Mouse (Mus musculus): ENCODE measurements around the gene 1700025C18Rik.

1700025C18Rik gene

DNA sequence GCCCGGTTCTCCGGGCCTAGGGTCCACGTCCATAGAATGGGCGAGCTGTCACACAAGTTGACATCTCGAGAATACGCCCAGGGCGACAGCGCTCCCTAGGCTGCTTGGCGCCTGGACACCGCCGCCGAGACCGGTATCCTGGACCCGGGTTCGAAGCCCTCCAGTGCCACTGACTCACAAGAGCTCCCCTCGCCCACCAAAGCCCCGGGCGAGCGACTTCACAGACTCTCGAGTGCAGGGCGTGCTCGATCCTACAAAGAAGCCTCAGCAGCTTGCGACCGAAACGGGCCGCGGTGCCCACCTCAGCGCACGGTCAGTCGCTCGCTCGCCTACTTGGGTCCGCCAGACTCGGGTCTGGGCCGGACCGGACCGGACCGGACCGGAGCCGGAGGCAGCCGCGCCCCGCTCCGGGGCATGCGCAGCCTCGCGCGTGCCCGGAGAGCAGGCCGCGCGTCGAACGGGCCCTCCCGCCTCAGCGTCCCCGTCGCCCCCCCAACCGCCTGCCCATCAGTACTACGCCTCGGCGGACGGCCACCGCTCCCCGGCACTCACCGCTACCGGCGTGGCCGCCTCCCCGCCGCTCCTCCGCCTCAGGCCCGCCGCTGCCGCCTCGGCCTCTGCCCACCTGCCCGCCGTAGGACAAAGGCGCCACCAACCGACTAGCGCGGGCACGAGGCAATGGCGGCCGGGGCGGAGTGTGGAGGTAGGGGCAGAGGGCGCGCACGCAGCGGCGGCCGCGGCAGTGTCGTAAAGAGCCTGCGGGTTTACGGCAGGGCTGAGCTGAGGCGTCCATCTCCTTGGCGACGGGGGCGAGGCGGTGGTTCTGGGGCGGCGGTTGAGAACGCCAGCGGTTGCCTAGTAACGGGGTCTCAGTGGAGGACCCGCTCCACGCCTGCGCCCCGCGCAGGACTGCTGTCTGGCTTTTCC, 56.2 kb downstream of the 1700025C18Rik start, which contains the start of gene Ncoa5:
Gene Ncoa5 (minus strand): TSS at position 737 of the 927 bp plus-strand sequence.
- DNase-seq = peak; percentile 96

DNA sequence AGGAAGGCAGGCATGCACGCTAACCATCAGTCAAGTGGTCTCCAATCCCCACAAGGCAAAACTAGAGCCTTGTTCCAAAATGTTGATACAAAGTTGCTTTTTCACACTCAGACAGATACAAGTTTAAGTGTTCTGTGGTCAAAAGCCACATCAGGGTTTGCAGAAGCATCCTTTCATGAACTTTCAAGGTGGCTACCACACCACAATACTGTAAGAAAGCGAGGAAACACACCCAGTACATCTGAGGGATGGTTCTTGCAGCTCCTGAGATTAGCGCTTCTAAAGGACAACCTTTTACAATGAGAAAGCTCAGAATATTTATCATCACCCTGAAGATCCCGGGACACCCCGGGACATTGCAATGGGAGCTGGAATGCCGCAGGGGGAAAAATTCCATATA, 57.2 kb downstream of the 1700025C18Rik start:
- DNase-seq = no peak

DNA sequence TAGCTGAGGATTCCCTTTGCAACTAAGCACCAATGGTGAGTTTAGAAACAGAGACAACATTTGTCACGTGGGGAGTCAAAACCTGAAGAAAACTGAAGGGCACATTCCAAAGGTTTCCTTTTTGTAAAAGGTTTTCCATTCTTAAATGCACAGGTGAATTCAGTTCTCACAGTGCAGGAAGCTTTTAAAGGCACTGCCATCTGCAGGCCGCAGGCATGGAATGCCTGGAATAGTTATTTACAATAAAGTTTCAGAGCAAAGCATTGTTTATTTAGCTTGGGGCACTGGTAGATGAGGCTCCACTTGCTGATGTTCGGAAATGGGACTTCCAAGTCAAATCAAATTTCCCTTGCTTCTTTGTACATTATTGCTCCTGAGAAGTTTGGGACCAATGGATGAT, 58.0 kb downstream of the 1700025C18Rik start:
- no peak for DNase-seq

Measured in cerebellum, adult 9-11 months (tissue).